Mouse (Mus musculus): ENCODE results near the gene Acer2.

DNA sequence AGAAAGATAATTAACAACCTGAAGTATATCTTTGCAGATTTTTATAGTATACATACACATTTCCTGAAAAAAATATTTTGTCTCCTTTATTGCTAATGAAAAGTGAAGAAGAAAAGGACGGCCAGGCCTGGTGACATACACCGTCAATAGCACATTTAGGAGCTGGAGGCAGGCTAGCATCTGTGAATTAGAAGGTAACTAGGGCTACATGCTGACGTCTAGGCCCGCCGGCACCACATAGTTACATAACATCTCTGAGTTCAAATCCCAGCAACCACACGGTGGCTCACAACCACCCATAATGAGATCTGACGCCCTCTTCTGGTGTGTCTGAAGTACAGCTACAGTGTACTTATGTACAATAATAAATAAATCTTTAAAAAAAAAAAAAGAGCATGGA, 38.6 kb downstream of the Acer2 start:
- TF ChIP-seq GATA1 (IDR thresholded peaks at IDR 0.05; ENCODE audit: low read length) (no peak), TAL1 (IDR thresholded peaks at IDR 0.05; ENCODE audit: low read length) (no peak)
